Mouse (Mus musculus) megakaryocyte, embryonic 14.5 days (primary cell): ENCODE results near the gene Serpina9.
"Not testable (repeated sequence)": the region's sequence is repeated elsewhere in the genome, so short reads cannot be mapped to it uniquely, and the experiment has no call there.

Experiments used
- FLI1 ChIP-seq: IDR thresholded peaks from 2 replicates; pipeline ENCODE4 v1.6.1; 2012; ENCODE audit warnings: low read length, inconsistent platforms, mixed read lengths
- GATA1 ChIP-seq: IDR thresholded peaks from 3 replicates; pipeline ENCODE4 v1.6.1; 2012; ENCODE audit warnings: mixed read lengths, low read length, inconsistent platforms, borderline replicate concordance

DNA sequence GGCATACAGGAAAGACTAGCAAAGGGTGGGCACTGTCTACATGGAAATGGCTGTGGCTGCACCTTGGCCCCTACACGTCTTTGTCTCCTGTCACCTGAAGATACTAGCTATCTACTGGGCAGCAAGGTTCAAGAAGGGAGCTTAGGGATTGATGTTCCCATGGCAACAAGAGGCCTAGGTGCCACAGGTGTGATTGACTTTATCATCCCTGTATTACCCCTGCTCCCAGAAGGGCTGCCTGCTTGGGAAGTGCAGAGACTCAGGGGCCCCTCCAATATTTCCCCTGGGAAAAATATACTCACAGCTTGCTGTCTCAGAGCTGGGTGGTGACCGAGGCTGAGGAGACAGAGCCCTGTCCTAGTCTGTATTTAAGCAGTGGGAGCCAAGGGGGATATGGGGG lies 57.0 kb downstream of the Serpina9 start:
- TF ChIP-seq GATA1, FLI1: not testable (repeated sequence)
